8 mouse cellular contexts compared by ENCODE assay signal in the genomic region with DNA sequence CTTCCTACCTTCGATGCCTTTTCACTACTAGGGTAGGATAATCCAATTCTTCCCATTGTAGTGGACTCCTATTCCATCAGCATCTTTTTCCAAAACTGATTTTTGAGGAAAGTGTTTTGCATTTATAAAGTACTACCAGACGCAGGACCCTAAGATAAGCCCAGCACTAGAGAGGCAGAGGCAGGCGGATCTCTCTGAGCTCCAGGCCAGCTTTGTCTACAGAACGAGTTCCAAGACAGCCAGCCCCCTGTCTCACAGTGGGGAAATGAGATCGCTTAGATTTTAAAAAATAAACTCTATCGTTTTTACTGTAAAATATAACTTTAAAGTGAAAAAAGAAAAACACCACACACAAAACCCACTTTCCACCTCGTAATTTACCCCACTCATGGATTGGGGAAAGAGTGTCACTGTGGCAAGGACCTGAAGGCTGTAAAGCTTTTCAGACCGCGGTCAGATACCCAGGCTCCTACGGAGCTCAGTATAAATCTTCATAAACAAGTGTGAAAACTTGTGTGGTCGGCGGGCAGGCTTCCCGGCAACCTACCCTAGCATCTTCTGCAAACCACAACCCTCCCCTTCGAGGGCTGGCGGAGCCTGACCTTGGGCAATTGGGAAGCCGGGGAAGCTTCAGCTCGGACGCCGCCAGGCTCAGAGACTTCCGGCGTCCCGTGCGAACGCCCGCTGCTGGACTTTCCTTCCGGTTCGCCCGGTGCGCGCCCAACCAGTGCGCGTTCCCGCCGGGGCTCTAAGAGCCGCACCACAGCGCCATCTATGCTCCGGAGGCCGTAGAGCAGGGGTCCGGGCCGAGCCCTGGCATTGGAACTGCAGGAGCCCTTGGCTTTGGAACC. TPM values are rescaled to one million over a fixed set of nuclear protein-coding genes. Genes with fewer than 3 reads are reported as not detected.
DNase-seq lines count a peak whose midpoint lies in the region; ATAC-seq lines count a peak whose summit lies in the region.

A gene (minus strand): TSS at position 747 of the 851 bp plus-strand sequence.

- peak within 1 kb of the TSS; percentile 53 for H3K9ac ChIP-seq in hindbrain, embryonic 11.5 days (ENCODE audit: low read depth, low read length)

- peak within 1 kb of the TSS; percentile 41 for H3K4me2 ChIP-seq in hindbrain, embryonic 11.5 days (replicated peaks; ENCODE audit: low read depth, low read length)

- peak within 1 kb of the TSS; percentile 49 for H3K4me3 ChIP-seq in hindbrain, embryonic 11.5 days (ENCODE audit: low read depth, low read length)

- H3K27ac ChIP-seq in hindbrain, embryonic 11.5 days (ENCODE audit: low read depth, low read length): 0 out of 2 replicates have a peak within 1 kb of the TSS, but pooled peaks have one; percentile 47

- peak; percentile 99 for ATAC-seq in frontal cortex, adult (ENCODE audit: low TSS enrichment)
- ATAC-seq in hindbrain, embryonic 11.5 days (ENCODE audit: low FRiP score): peak; percentile 96

- H3K36me3 ChIP-seq in hindbrain, embryonic 11.5 days (ENCODE audit: control insufficient read depth, insufficient read depth, low read length): no peaks in the 10 kb centered on the region

- DNase-seq in MEL-GATA-1-ER (ENCODE audit: extremely low read depth, low read depth): peak; percentile 69
- DNase-seq in cerebellum, adult 8-10 months: peak; percentile 91
- DNase-seq in hindbrain, embryonic 11.5 days (ENCODE audit: low spot score): peak; percentile 98
- peak; percentile 93 to 95 for DNase-seq in layer of hippocampus, postnatal 10 days (ENCODE audit: low spot score in 2 of 2)
- DNase-seq in lung, postnatal 10 days: peak; percentile 94
- DNase-seq in ovary, postnatal 36 days (ENCODE audit: low spot score): peak; percentile 90
- peak; percentile 91 for DNase-seq in thymus, postnatal 25 days

- H3K9me3 ChIP-seq in hindbrain, embryonic 11.5 days (ENCODE audit: control insufficient read depth, low read length): no peaks in the 10 kb centered on the region

- WGBS in hindbrain, embryonic 11.5 days: 6% methylated on average over 40 of the region's 40 CpGs

- H3K4me1 ChIP-seq in hindbrain, embryonic 11.5 days (replicated peaks; ENCODE audit: control insufficient read depth, insufficient read depth, low read length): no peaks in the 10 kb centered on the region

- H3K27me3 ChIP-seq in hindbrain, embryonic 11.5 days (ENCODE audit: control insufficient read depth, insufficient read depth, low read length): no peaks in the 10 kb centered on the region

RNA-seq across cellular contexts. Expression of the gene that starts here (rescaled TPM):
- polyA plus RNA-seq in hindbrain, embryonic 11.5 days (2014; fragmentation: Nextera tagmentation; extraction: Ambion mirVana): 43.6 and 50.5 TPM in 2 replicates
- 10 to 100 TPM; 20.8 to 27.3 TPM for total RNA-seq in layer of hippocampus, postnatal 10 days (2021)

Comparison
In these comparisons a context has a peak if more than half of its experiments do, and no peak if none do; other contexts are left out.
1. Peak in every context shown above with its lines: DNase-seq, ATAC-seq, H3K4me3 ChIP-seq and H3K27ac ChIP-seq.